Mouse (Mus musculus) T-cell, adult 66 days (primary cell): Measurements from ENCODE around the gene Cox10. TPM values are rescaled to one million over a fixed set of nuclear protein-coding genes. Genes with fewer than 3 reads are reported as not detected.

Source experiments
- total RNA-seq, 2 experiments: library from RNA; stranded (reverse); gene quantifications; 3 replicates in 1 of 2; 4 replicates in 1 of 2; pipeline ENCODE4 v1.2.4; 2023

Gene Cox10
- total RNA-seq: 10 to 100 TPM; 25.0 to 28.8 TPM

DNA sequence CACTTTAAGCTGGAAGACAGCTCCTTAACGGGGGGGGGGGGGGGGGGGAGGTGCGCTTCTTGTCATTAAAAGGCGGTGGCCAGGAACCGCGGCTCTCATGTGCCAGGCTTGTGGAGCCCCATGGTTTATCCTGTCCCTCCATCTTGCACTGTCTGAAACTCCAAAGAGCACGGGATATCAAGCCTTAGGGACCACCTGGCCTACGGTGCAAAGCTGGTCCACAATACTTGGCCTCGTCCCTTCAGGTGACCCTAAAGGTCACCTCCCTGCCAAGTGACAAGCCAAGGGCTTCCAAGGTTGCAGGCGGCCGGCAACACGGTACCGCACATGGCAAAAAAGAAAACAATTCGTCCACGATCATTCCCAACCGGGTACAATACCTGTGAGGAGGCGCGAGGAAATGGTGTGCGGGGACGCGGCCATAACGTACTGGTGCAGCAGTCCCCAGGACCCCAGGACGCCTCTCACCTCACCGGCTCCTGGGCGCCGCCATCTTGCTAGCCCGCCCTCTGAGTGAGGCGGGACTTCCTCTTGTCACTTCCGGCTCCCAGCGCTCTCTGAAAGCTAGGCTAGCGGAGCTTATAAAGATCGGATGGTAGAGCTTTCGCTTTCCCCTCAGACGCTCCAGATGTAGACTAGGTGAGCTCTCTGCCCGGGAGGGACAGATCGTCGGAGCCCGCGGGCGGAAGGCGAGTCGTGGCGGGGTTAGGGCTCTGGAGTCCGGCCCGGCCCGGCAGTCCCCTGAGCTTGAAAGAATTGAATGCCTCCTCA, at the start of gene Cox10:
Cox10 (minus strand) TSS at position 513 of the 771 bp plus-strand sequence.

GRCm38 (mm10) chr11:63922091-63922621, 157.1 kb downstream of the Cox10 start, which contains the start of gene Hs3st3b1:
Hs3st3b1 (minus strand) TSS chr11:63922290.

Other genes starting within 250 kb of the Cox10 start
- 10 to 100 TPM; 24.5 to 25.1 TPM for gene Hs3st3b1, start 157.2 kb downstream of the Cox10 start, total RNA-seq